Mouse (Mus musculus) megakaryocyte-erythroid progenitor cell, adult 5 weeks (primary cell): ENCODE data around the gene Ifna2. TPM values are rescaled to one million over a fixed set of nuclear protein-coding genes. Genes with fewer than 3 reads are reported as not detected.

Experiments used
- polyA plus RNA-seq: library from polyadenylated mRNA; stranded (reverse); fragments of >175 nt; gene quantifications from 2 replicates; pipeline ENCODE4 v1.2.3, GENCODE M21; 2012

Ifna2 gene
- polyA plus RNA-seq = not detected in 2 replicates

GRCm38 (mm10) chr4:88683812-88684211 is at the start of gene Ifna2:
TSS of gene Ifna2 (minus strand) at chr4:88683912.

DNA sequence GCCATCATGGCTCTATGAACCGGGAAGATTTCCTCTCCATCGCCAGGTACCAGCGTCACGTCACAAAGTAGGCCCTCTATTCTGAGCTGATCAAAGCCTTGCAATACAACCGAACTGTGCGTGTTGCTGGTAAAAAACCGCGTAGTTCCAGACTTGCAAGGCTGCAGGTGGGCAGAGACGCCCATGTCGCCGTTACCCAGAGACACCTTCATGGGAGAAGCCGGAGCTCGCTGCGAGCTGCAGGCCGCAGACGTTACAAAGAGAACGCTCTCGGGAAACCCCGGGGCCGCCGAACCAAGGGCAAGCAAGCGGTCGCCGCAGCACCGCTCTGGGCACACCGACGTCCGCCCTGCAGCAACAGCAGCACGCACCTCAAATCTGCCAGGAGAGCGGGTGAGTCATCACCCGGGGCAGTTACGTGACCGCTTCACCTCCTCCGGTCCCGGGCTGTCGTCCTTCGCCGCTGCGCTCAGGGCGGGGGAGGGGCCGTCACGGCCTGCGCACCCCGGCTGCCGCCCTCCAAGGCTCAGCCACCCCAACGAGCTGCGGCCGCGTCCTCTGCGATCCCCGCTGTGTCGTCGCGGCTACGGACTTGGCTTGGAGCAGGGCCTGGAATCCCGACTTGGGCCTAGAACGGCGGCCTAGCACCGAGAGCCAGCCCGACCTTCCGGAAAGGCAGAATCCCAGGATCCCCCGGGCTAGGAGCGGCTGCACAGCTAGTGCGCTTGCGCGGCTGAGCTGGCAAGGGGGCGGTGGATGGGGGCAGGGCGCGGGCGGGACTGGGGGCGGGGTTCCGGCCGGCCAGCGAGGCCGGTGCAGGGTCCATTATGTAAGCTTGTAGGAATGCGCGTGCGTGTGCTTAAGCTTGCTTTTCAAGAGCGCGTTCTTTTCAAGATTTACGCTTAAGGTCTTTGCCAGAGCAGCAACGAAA is 38.3 kb upstream of the Ifna2 start, which contains the start of the genes Gm26566 and Klhl9:
Gene Gm26566 (plus strand): TSS at position 15 of the 931 bp plus-strand sequence.
Gene Klhl9 (minus strand): TSS at position 675 of the 931 bp plus-strand sequence.

GRCm38 (mm10) chr4:88691259-88691658 is 7.5 kb upstream of the Ifna2 start, which contains the start of gene Ifnab:
TSS of gene Ifnab (minus strand) at chr4:88691359.

GRCm38 (mm10) chr4:88676824-88677223 is 6.9 kb downstream of the Ifna2 start, which contains the start of gene Ifna16:
TSS of gene Ifna16 (minus strand) at chr4:88676924.

GRCm38 (mm10) chr4:88644359-88644758 is 39.4 kb downstream of the Ifna2 start, which contains the start of gene Ifna13:
TSS of gene Ifna13 (minus strand) at chr4:88644459.

GRCm38 (mm10) chr4:88634311-88634710 is 49.4 kb downstream of the Ifna2 start, which contains the start of gene C87499:
TSS of gene C87499 (minus strand) at chr4:88634411.

Other genes starting within 250 kb of the Ifna2 start
- 0.31 and 0.44 TPM in 2 replicates for gene Hacd4, start 245.0 kb downstream of the Ifna2 start, polyA plus RNA-seq
- gene Ifnb1, start 161.1 kb downstream of the Ifna2 start, polyA plus RNA-seq = not detected in 2 replicates
- gene Ifna15, start 125.7 kb downstream of the Ifna2 start, polyA plus RNA-seq = not detected in 2 replicates
- not detected in 2 replicates for gene Ifna14, start 112.1 kb downstream of the Ifna2 start, polyA plus RNA-seq
- gene Ifna9, start 91.5 kb downstream of the Ifna2 start, polyA plus RNA-seq = not detected in 2 replicates
- not detected in 2 replicates for gene Ifna12, start 80.5 kb downstream of the Ifna2 start, polyA plus RNA-seq
- gene C87499, start 49.5 kb downstream of the Ifna2 start, polyA plus RNA-seq = not detected in 2 replicates
- not detected in 2 replicates for gene Ifna13, start 39.5 kb downstream of the Ifna2 start, polyA plus RNA-seq
- not detected in 2 replicates for gene Ifna16, start 7.0 kb downstream of the Ifna2 start, polyA plus RNA-seq
- not detected in 2 replicates for gene Ifnab, start 7.4 kb upstream of the Ifna2 start, polyA plus RNA-seq
- 1.2 and 1.3 TPM in 2 replicates for gene Gm26566, start 37.9 kb upstream of the Ifna2 start, polyA plus RNA-seq
- gene Klhl9, start 38.6 kb upstream of the Ifna2 start, polyA plus RNA-seq = 6.6 and 7.6 TPM in 2 replicates
- gene Gm13271, start 71.0 kb upstream of the Ifna2 start, polyA plus RNA-seq = not detected in 2 replicates
- gene Gm13283, start 76.2 kb upstream of the Ifna2 start, polyA plus RNA-seq = 0.12 and 0.13 TPM in 2 replicates
- not detected in 2 replicates for gene Gm13290, start 89.9 kb upstream of the Ifna2 start, polyA plus RNA-seq
- gene Gm13289, start 93.0 kb upstream of the Ifna2 start, polyA plus RNA-seq = not detected in 2 replicates
- gene Gm13272, start 95.9 kb upstream of the Ifna2 start, polyA plus RNA-seq = not detected in 2 replicates
- not detected in 2 replicates for gene Ifnz, start 98.2 kb upstream of the Ifna2 start, polyA plus RNA-seq
- not detected in 2 replicates for gene Gm13276, start 101.8 kb upstream of the Ifna2 start, polyA plus RNA-seq
- gene Gm13277, start 104.7 kb upstream of the Ifna2 start, polyA plus RNA-seq = not detected in 2 replicates
- gene Gm13278, start 107.6 kb upstream of the Ifna2 start, polyA plus RNA-seq = not detected in 2 replicates
- not detected in 2 replicates for gene Gm13275, start 110.6 kb upstream of the Ifna2 start, polyA plus RNA-seq
- not detected in 2 replicates for gene Gm13279, start 113.5 kb upstream of the Ifna2 start, polyA plus RNA-seq
- gene Gm13285, start 115.8 kb upstream of the Ifna2 start, polyA plus RNA-seq = not detected in 2 replicates
- gene Gm13287, start 119.3 kb upstream of the Ifna2 start, polyA plus RNA-seq = not detected in 2 replicates
- gene Gm13288, start 121.6 kb upstream of the Ifna2 start, polyA plus RNA-seq = 0.06 and 0.09 TPM in 2 replicates
- gene Ifna7, start 132.3 kb upstream of the Ifna2 start, polyA plus RNA-seq = not detected in 2 replicates
- gene Ifna11, start 136.0 kb upstream of the Ifna2 start, polyA plus RNA-seq = not detected in 2 replicates
- gene Ifna6, start 143.5 kb upstream of the Ifna2 start, polyA plus RNA-seq = not detected in 2 replicates
- gene Ifna5, start 151.6 kb upstream of the Ifna2 start, polyA plus RNA-seq = not detected in 2 replicates
- gene Ifna4, start 157.9 kb upstream of the Ifna2 start, polyA plus RNA-seq = not detected in 2 replicates
- gene Ifna1, start 166.2 kb upstream of the Ifna2 start, polyA plus RNA-seq = not detected in 2 replicates
- not detected in 2 replicates for gene Ifne, start 196.3 kb upstream of the Ifna2 start, polyA plus RNA-seq